Mouse (Mus musculus): ENCODE data around the gene Lrrc17.

Lrrc17 gene

GRCm38 (mm10) chr5:21543409-21544201 is at the start of gene Lrrc17:
Lrrc17 (plus strand) TSS chr5:21543559.
- DNase-seq (ENCODE audit: low spot score): no peak

GRCm38 (mm10) chr5:21494781-21495180 is 48.6 kb upstream of the Lrrc17 start:
- DNase-seq (ENCODE audit: low spot score): no peak

DNA sequence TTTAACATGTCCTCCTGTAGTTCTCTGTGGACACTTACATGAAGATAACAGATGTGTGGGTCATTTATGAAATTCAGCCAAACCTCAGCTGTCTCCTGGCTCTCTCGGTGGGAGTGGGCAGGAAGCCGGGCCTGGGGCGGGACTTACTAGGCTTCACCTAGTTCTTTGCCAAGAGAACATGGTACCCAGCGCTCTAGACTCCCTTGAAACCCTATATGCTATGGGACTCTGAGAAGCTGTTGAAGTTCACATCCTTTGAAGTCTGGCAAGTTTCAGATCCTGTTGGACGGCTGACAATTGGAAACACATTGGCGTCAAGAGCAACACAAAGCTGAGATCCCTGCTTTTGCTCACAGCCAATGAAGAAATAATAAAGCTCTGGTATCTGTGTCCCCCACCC is 47.0 kb upstream of the Lrrc17 start:
- no peak for DNase-seq (ENCODE audit: low spot score)

DNA sequence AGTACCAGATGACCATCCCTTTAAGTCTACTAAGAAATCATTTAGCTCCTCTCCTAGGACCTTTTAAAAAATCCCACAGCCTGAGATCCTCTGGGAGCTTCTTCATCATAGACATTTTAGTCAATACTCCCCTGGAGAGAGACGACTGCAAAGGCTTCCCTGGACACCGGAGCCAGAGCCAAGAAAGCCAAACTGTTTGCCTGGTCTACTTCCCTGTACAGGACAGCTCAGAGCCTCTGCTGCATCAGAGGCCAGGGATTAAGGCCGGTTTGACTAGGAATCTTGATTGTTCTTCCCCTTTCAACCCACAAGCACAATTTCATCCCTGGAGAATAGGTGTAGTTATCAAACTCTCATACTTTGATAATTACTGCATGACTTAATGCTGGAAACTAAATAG is 46.5 kb upstream of the Lrrc17 start:
- DNase-seq (ENCODE audit: low spot score): no peak

- DNase-seq (ENCODE audit: low spot score): no peak
Observed at GRCm38 (mm10) chr5:21498490-21498889, 44.9 kb upstream of the Lrrc17 start.

GRCm38 (mm10) chr5:21498925-21499324 is 44.4 kb upstream of the Lrrc17 start:
- DNase-seq (ENCODE audit: low spot score): no peak

DNA sequence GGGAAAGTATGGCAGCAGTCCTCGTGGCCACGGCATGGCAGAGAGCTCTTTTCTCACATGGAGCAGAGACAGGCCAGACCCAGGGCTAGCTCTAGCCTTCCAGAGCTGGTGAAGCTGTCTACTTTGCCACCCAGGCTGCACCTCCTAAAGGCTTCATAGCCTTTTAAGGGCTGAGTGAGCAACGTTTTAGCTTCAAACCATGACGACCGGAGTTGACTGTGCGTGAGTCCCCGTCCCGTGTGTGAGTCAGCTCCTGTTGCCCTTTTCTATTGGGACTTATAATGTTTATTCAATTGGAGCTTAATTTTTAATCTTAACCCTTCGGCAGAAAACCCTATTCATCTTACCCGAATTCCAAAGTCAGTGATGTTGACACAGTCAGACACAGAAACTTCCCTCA is 43.2 kb upstream of the Lrrc17 start:
- no peak for DNase-seq (ENCODE audit: low spot score)

- DNase-seq (ENCODE audit: low spot score): no peak
Observed at GRCm38 (mm10) chr5:21500941-21501340, 42.4 kb upstream of the Lrrc17 start.

- no peak for DNase-seq (ENCODE audit: low spot score)
Observed at GRCm38 (mm10) chr5:21502936-21503610, 40.3 kb upstream of the Lrrc17 start.

DNA sequence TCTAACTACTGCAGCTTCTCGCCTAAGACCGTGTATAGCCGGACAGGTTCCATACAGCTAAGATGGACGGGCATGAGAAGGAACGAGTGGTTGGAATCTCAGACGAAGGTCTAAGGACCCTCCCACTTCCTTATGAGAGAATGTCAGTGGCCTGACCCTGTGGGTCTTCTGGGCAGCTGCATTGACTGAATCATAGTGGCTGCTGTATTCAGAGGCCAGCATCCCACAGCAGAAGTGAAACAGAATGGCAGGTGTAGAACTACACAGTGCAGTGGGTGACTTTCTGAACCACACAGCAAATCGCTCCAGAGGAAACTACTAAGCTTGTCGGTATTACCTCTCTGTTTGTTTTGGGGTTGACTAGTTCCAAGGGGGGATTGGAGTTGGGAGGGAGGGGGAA is 38.2 kb upstream of the Lrrc17 start:
- no peak for DNase-seq (ENCODE audit: low spot score)

GRCm38 (mm10) chr5:21506887-21507286 is 36.5 kb upstream of the Lrrc17 start:
- no peak for DNase-seq (ENCODE audit: low spot score)

GRCm38 (mm10) chr5:21509801-21510200 is 33.6 kb upstream of the Lrrc17 start:
- no peak for DNase-seq (ENCODE audit: low spot score)

DNA sequence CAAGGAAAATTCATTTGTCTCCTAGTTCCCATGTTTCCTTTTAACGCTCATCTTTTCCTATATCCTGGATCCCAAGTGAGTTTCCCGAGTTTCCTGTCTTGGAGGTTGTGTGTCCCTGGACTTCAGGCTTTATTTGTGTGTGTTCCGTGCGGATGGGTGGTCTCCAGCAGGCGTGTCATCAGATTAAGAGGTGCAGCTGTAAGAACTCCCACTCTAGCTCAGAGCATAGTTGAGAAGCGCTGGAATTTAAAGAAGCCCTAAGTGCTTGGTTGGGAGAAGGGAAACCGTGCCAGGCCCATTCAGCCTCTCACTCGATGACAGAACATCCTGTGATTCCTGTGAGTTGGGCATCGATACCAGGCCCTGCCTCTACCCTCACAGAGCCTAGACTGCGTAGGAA is 30.0 kb upstream of the Lrrc17 start:
- no peak for DNase-seq (ENCODE audit: low spot score)

DNA sequence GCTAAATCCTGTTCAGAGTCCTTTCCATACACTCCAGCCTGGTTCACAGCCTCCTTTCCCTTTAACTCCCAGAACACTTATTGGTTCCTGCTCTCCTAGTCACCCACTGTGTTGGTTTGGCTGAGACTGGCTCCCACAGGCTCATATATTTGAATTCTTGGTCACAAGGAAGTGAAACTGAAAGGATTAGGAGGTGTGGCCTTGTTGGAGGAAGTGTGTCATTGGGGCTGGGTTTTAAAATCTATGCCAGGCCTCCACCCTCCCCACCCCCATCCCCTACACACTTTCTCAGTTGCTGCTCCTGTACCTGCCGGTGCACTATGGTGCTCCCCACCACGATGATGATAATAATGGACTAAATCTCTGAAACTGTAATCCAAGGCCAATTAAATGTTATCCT is 25.8 kb upstream of the Lrrc17 start:
- peak; percentile 36 for DNase-seq (ENCODE audit: low spot score)

DNA sequence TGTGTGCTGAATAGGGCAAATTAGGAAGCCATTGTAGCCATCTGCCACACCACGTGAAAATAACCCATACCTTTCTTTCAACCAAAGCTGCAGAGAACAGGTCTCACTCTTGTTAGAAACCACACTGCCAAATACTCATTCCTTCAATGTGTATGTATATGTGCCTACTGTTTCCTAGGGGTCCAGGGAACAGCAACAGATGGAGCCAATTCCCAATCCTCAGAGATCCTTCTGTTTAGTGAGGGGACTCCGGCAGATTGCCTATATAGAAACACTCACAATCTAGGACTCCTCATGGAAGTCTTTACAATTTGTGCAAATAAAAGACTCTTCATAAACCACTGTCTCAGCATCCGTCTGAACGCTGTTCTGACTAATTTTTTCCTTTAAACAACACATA is 25.2 kb upstream of the Lrrc17 start:
- DNase-seq (ENCODE audit: low spot score): no peak

- DNase-seq (ENCODE audit: low spot score): no peak
Observed at GRCm38 (mm10) chr5:21519166-21519565, 24.2 kb upstream of the Lrrc17 start.

GRCm38 (mm10) chr5:21526835-21527485 is 16.4 kb upstream of the Lrrc17 start:
- DNase-seq (ENCODE audit: low spot score): no peak

DNA sequence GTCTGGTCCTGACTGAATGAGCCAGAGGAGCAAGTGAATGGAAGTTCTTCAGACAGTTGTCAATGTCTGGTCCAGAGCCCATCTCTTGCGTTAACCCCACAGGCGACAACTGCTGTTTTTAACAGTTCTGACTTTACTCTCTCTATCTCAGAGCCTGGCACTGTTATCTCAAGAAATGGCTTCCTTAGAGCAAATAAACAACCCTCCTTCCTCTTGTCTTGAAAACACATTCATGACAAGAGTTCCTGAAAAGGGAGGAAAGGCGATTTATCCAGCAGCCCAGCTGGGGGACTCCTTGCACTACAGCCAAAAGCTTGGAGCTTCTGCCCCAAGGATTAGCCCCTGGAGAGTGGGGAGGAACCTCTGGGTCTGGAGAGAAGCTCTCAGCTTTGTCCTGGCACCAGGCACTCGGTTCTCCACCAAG is 15.9 kb upstream of the Lrrc17 start:
- peak; percentile 47 for DNase-seq (ENCODE audit: low spot score)

GRCm38 (mm10) chr5:21528068-21528842 is 15.1 kb upstream of the Lrrc17 start:
- DNase-seq (ENCODE audit: low spot score): no peak

DNA sequence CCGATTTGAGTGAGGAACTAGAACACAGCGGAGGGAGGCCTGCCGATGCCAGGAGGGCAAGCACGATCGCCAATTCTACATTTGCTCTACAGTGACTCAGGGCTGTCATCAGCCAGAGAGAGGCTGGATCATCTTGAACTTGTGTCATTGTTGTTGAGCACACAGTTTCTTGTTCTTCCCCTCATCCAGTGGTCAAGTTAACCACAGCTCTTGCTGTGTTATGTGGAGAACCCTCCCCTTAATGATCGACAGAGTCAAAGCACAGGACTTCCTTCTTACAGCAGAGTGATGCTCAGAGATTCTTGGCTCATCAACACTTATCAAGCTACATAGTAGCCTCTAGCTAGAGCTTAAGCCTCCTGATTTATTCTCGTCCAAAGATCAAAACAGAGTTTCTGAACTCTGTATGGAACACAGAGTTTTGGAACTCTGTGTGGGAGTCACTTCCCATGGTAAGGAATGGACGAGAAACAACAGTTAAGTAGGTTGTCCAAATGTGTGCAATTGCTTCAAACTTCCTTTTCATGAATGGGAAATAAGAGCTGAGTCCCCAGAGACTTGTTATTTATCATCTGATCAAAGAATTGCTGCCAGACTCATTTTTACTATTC is 14.1 kb upstream of the Lrrc17 start:
- DNase-seq (ENCODE audit: low spot score): no peak

GRCm38 (mm10) chr5:21532126-21532525 is 11.2 kb upstream of the Lrrc17 start:
- DNase-seq (ENCODE audit: low spot score): no peak

DNA sequence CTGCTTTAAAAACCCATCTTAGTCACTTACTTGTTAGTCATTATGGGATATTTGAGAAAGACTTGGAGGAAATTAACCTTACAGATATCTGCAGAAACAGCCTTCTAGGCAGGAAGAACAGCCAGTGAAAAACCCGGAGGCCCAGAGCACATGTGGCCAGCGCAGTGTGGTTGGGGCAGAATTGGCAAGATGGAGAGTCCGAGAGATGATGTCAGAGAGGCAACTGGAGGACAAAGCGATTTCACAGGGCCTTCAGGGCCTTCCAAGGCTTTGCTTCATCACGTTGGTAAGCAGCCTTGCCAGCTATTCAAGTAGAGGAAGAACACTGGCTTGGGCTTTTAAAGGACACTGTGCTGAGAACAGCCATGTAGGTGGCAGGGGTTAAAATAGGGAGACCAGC is 10.4 kb upstream of the Lrrc17 start:
- peak; percentile 13 for DNase-seq (ENCODE audit: low spot score)

All from lung, postnatal 25 days (tissue).